Mouse (Mus musculus) bone marrow, adult 2 months (tissue): ENCODE measurements around the gene Cgn. TPM values are rescaled to one million over a fixed set of nuclear protein-coding genes. Genes with fewer than 3 reads are reported as not detected.
"Not testable (repeated sequence)": the region's sequence is repeated elsewhere in the genome, so short reads cannot be mapped to it uniquely, and the experiment has no call there.

Experiments
- H3K27ac ChIP-seq: fragments of 200-500 bp; 2 replicates; pipeline ENCODE4 v1.5.1; 2012; ENCODE audit warnings: low read depth, mild to moderate bottlenecking, control low read depth, inconsistent platforms, low read length; ENCODE audit not compliant: control insufficient read depth, poor library complexity, insufficient read depth
- H3K4me1 ChIP-seq: fragments of 200-500 bp; 2 replicates; pipeline ENCODE4 v1.6.1; 2011; ENCODE audit warnings: low read length; ENCODE audit not compliant: control insufficient read depth, insufficient read depth
- H3K4me3 ChIP-seq: fragments of 200-500 bp; replicated peaks from 2 replicates; pipeline ENCODE3; 2011; ENCODE audit warnings: mild to moderate bottlenecking, low read depth, low read length, control low read depth; ENCODE audit not compliant: control insufficient read depth
- CTCF ChIP-seq: fragments of 200-500 bp; IDR thresholded peaks from 2 replicates; pipeline ENCODE4 v1.5.1; 2011; ENCODE audit warnings: low read length, control low read depth; ENCODE audit not compliant: control insufficient read depth, insufficient read depth
- POLR2A ChIP-seq: fragments of 200-500 bp; IDR thresholded peaks from 2 replicates; pipeline ENCODE4 v1.6.1; 2011; ENCODE audit warnings: low read depth, mild to moderate bottlenecking, control low read depth, low read length, borderline replicate concordance; ENCODE audit not compliant: control insufficient read depth
- WGBS: fragments of 180-500 bp; shearing (Covaris S2); methylation state at CpG from one replicate; pipeline ENCODE4 v1.1.7; 2018; 5-methylcytosine and 5-hydroxymethylcytosine counted together
- polyA plus RNA-seq: library from polyadenylated mRNA; stranded (reverse); fragments of >200 nt; gene quantifications from 2 replicates; pipeline ENCODE4 v1.2.4, GENCODE M21; 2011; ENCODE audit warnings: low replicate concordance; ENCODE audit not compliant: missing spikeins, insufficient read depth, insufficient read length

Cgn gene
- polyA plus RNA-seq, 1 experiment, result 1.00 TPM

- Histone ChIP-seq H3K27ac (no peak overlapping the region), H3K4me1 (no peaks in the 10 kb centered on the region), H3K4me3 (no peak overlapping the region)
- TF ChIP-seq POLR2A, result no peak
- no peak for TF ChIP-seq CTCF
- WGBS, result 11% methylated on average over 11 of the region's 11 CpGs
These were observed 959 bp upstream of the Cgn start for GRCm38 (mm10) chr3:94787122-94787780.

- no peak for TF ChIP-seq POLR2A
- no peak for TF ChIP-seq CTCF
- no peaks in the 10 kb centered on the region for H3K4me1 ChIP-seq
- H3K4me3 ChIP-seq, result peak overlapping the region; percentile 2
- no peak overlapping the region for H3K27ac ChIP-seq
- WGBS, result 6% methylated on average over 14 of the region's 14 CpGs
These were observed 334 bp downstream of the Cgn start for GRCm38 (mm10) chr3:94785958-94786357.

GRCm38 (mm10) chr3:94784171-94784701, 2.1 kb downstream of the Cgn start:
- Histone ChIP-seq H3K4me3 (no peak overlapping the region), H3K4me1 (no peaks in the 10 kb centered on the region), H3K27ac (no peak overlapping the region)
- 71% methylated on average over 5 of the region's 5 CpGs for WGBS
- no peak for TF ChIP-seq CTCF
- no peak for TF ChIP-seq POLR2A

GRCm38 (mm10) chr3:94783462-94783931, 2.8 kb downstream of the Cgn start:
- 70% methylated on average over 5 of the region's 5 CpGs for WGBS
- no peak for TF ChIP-seq POLR2A
- TF ChIP-seq CTCF, result no peak
- H3K27ac ChIP-seq, result no peak overlapping the region

GRCm38 (mm10) chr3:94782936-94783335, 3.4 kb downstream of the Cgn start:
- no peak overlapping the region for H3K4me3 ChIP-seq
- 68% methylated on average over 4 of the region's 4 CpGs for WGBS
- no peak for TF ChIP-seq CTCF
- no peak for TF ChIP-seq POLR2A
- no peak overlapping the region for H3K27ac ChIP-seq
- H3K4me1 ChIP-seq, result no peaks in the 10 kb centered on the region

More at GRCm38 (mm10) chr3:94783462-94783931, 2.8 kb downstream of the Cgn start:
- no peaks in the 10 kb centered on the region for H3K4me1 ChIP-seq
- no peak overlapping the region for H3K4me3 ChIP-seq

- no peak for TF ChIP-seq POLR2A
- TF ChIP-seq CTCF, result no peak
- 57% methylated on average over 3 of the region's 3 CpGs for WGBS
- H3K4me1 ChIP-seq, result no peaks in the 10 kb centered on the region
- no peak overlapping the region for H3K27ac ChIP-seq
- H3K4me3 ChIP-seq, result no peak overlapping the region
These were observed 4.9 kb downstream of the Cgn start for GRCm38 (mm10) chr3:94781356-94781755.

- Histone ChIP-seq H3K4me1 (no peaks in the 10 kb centered on the region), H3K27ac (no peak overlapping the region), H3K4me3 (no peak overlapping the region)
- TF ChIP-seq POLR2A (no peak), CTCF (no peak)
- WGBS, result 78% methylated on average over 7 of the region's 7 CpGs
These were observed 10.4 kb downstream of the Cgn start for GRCm38 (mm10) chr3:94775886-94776285.

- Histone ChIP-seq H3K27ac (no peak overlapping the region), H3K4me3 (no peak overlapping the region), H3K4me1 (no peaks in the 10 kb centered on the region)
- TF ChIP-seq CTCF (no peak), POLR2A (no peak)
- 77% methylated on average over 11 of the region's 11 CpGs for WGBS
These were observed 12.3 kb downstream of the Cgn start for GRCm38 (mm10) chr3:94774039-94774438.

GRCm38 (mm10) chr3:94765456-94765855, 20.8 kb downstream of the Cgn start:
- not testable (repeated sequence) for H3K27ac ChIP-seq, H3K4me3 ChIP-seq, H3K4me1 ChIP-seq
- 51% methylated on average over 8 of the region's 8 CpGs for WGBS

GRCm38 (mm10) chr3:94764545-94765292, 21.6 kb downstream of the Cgn start:
- not testable (repeated sequence) for H3K27ac ChIP-seq, H3K4me1 ChIP-seq, H3K4me3 ChIP-seq
- WGBS, result 49% methylated on average over 5 of the region's 5 CpGs

GRCm38 (mm10) chr3:94758427-94758826, 27.9 kb downstream of the Cgn start:
- not testable (repeated sequence) for H3K4me1 ChIP-seq, H3K4me3 ChIP-seq, H3K27ac ChIP-seq
- 32% methylated on average over 4 of the region's 9 CpGs for WGBS

GRCm38 (mm10) chr3:94758056-94758409, 28.3 kb downstream of the Cgn start:
- WGBS, result under 1% methylated on average over 19 of the region's 31 CpGs

More at GRCm38 (mm10) chr3:94758056-94758409, 28.3 kb downstream of the Cgn start:
- not testable (repeated sequence) for H3K4me3 ChIP-seq, H3K27ac ChIP-seq, H3K4me1 ChIP-seq
